Mouse (Mus musculus): ENCODE results near the gene Grin2c. TPM values are rescaled to one million over a fixed set of nuclear protein-coding genes. Genes with fewer than 3 reads are reported as not detected.

The Grin2c gene
- 14.8 and 16.5 TPM in 2 replicates for polyA plus RNA-seq (2012; rRNA removed)

DNA sequence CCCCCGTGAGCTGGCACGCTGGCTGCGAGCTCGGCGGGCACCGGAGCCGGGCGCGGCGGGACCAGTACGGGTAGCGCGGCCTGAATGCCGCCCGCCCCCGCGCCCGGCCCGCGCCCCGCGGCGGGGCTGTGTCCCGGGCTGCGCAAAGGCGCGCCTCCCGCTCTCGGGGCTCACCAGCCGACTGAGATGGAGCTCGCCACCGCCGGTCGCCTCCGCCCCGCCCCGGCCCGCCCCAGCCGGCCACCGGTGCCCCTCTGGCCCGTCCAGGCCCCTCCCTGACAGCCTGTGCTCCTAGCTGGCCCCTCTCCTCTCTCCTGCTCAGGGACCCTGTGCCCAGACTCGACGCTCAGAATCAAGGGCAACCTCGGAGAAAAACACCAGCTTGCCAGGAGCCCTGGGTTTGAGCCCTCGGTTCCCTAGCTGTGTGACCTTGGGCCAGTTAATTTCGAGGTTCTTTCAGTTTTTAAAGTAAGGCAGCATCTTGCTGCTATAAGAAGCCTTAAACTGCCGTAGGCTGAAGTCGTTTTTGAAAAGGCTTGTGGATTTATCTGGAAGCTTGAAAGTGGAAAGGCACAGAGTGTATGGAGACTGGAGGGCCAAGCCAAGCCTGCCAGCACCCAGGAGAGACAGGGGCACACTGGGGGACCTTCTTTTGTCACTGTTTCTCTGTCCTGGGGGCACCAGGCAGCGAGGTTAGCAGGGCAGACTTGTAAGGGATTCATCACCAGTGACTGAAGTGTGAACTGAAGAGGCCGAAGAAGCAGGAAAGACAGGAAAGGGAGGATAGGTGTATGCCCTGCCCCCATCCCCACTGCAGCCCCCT lies at the start of gene Grin2c:
Gene Grin2c, minus strand, starts transcription at position 183 of the 823 bp plus-strand sequence.

DNA sequence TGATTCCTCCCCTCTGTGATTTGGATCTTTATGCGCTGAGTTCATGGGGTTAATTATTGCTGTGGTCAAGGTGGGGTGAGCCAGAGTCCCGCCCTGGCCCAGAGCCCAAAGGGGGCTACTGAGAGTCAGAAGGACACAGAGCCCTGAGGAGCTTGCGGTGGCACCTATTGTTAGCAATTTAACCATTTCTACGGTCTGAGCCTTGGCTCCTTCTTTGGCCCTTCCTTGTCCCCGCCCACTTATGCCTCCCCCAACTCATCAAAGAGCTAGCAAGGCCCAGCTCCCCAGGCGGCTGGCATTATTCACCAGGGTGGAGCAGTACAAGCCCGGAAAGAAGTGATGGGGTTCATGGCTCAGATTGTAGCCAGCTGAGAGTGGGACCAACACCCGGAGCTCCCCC lies 39.8 kb upstream of the Grin2c start, which contains the start of gene Otop2:
Gene Otop2, plus strand, starts transcription at position 301 of the 400 bp plus-strand sequence.

DNA sequence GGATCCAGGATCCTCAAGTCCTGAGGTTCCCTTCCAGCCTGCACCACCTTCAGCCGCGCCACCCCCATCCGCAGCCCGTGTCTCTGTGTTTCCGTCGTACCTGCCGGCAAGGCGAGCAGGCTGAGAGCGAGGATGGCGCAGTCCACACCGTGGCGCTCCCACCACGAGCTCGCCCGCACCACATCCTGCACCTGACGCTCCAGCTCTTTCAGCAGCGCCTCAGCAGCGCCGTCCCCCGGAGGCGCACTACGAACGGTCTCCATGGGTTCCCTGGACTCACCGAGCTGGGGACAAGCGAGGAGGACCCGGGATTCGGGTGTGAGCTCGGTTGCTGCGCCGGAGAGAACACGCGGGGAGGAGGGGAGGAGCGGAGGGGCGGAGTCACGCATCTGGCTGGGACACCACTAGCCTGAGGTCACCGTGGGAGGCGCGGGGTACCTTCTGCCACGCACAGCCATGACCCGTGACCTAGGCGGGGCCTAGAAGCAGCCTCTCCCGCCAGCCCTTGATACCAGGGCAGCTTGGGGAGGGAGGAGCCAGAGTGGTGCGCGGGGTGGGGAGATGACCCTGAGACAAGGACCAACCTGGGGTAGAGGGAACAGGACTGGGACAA lies 30.3 kb upstream of the Grin2c start, which contains the start of gene Fads6:
Gene Fads6, minus strand, starts transcription at position 450 of the 613 bp plus-strand sequence.

DNA sequence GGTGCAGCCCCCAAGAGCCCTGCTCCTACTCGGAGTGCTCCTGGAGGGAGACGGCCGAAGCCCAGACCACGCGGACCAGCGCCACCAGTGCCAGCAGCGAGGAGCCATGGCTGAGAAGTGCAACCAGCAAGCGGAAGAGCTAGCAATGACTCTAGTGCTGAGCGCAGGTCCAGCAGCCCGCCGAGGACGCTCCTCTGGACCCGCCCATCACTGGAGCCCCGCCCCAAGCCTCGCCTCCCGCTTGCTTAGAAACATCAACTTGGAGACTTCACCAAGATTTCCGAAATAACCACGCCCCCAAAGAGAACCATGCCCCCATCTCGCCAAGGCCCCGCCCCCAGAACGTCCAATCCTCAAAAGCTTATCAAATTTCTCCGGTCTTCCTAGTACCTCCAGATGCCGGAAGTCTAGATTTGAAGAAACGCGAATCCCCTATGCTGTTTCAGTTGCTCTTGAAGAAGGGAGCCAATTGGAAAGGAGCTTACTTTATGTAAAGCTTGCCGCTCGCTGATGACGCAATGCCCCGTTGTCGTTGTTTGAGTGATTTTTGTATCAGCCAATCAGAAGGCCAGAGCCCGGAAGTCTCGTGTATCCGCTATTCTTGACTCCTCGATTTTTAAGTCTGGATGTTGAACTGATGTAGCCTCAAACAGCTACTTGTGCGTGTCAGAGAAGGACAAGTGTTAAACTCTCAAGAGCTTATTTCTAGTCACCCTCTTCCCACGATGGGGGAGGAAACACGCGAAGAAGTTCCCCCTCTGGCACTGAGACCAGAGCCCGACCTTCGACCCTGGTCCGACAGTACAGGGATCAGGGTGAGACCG lies 9.9 kb upstream of the Grin2c start, which contains the start of gene Fdxr:
Gene Fdxr, minus strand, starts transcription at position 271 of the 824 bp plus-strand sequence.

Other genes starting within 250 kb of the Grin2c start
- 1.4 and 1.7 TPM in 2 replicates for gene Cd300ld4, start 240.2 kb downstream of the Grin2c start, polyA plus RNA-seq (2012; rRNA removed)
- 0.68 and 1.7 TPM in 2 replicates for gene Cd300ld5, start 229.5 kb downstream of the Grin2c start, polyA plus RNA-seq (2012; rRNA removed)
- 12.6 and 13.7 TPM in 2 replicates for gene Cd300ld3, start 218.8 kb downstream of the Grin2c start, polyA plus RNA-seq (2012; rRNA removed)
- gene Cd300e, start 205.1 kb downstream of the Grin2c start, polyA plus RNA-seq (2012; rRNA removed): 0.25 and 0.31 TPM in 2 replicates
- 2.0 and 2.7 TPM in 2 replicates for gene Rab37, start 175.8 kb downstream of the Grin2c start, polyA plus RNA-seq (2012; rRNA removed)
- gene Cd300lf, start 133.3 kb downstream of the Grin2c start, polyA plus RNA-seq (2012; rRNA removed): 1.3 and 1.5 TPM in 2 replicates
- 62.3 and 69.3 TPM in 2 replicates for gene Slc9a3r1, start 103.9 kb downstream of the Grin2c start, polyA plus RNA-seq (2012; rRNA removed)
- gene Tmem104, start 79.8 kb downstream of the Grin2c start, polyA plus RNA-seq (2012; rRNA removed): 25.3 and 25.6 TPM in 2 replicates
- gene Nat9, start 79.4 kb downstream of the Grin2c start, polyA plus RNA-seq (2012; rRNA removed): 40.2 and 52.1 TPM in 2 replicates
- 341 and 408 TPM in 2 replicates for gene Fdxr, start 9.8 kb upstream of the Grin2c start, polyA plus RNA-seq (2012; rRNA removed)
- 45.9 and 48.3 TPM in 2 replicates for gene Fads6, start 30.4 kb upstream of the Grin2c start, polyA plus RNA-seq (2012; rRNA removed)
- 0.07 and 0.10 TPM in 2 replicates for gene Otop2, start 39.9 kb upstream of the Grin2c start, polyA plus RNA-seq (2012; rRNA removed)
- 9.8 and 10.6 TPM in 2 replicates for gene Ush1g, start 54.8 kb upstream of the Grin2c start, polyA plus RNA-seq (2012; rRNA removed)
- not detected in 2 replicates for gene Otop3, start 67.5 kb upstream of the Grin2c start, polyA plus RNA-seq (2012; rRNA removed)
- gene Hid1, start 100.5 kb upstream of the Grin2c start, polyA plus RNA-seq (2012; rRNA removed): 20.6 and 25.5 TPM in 2 replicates
- 38.3 and 39.4 TPM in 2 replicates for gene Cdr2l, start 114.7 kb upstream of the Grin2c start, polyA plus RNA-seq (2012; rRNA removed)
- gene Mrpl58, start 136.5 kb upstream of the Grin2c start, polyA plus RNA-seq (2012; rRNA removed): 82.6 and 93.1 TPM in 2 replicates
- 25.6 and 65.5 TPM in 2 replicates for gene Atp5h, start 152.7 kb upstream of the Grin2c start, polyA plus RNA-seq (2012; rRNA removed)
- gene Kctd2, start 152.9 kb upstream of the Grin2c start, polyA plus RNA-seq (2012; rRNA removed): 37.4 and 39.1 TPM in 2 replicates
- 0.94 and 1.3 TPM in 2 replicates for gene Trim80, start 173.3 kb upstream of the Grin2c start, polyA plus RNA-seq (2012; rRNA removed)
- 0.41 and 0.72 TPM in 2 replicates for gene Slc16a5, start 195.2 kb upstream of the Grin2c start, polyA plus RNA-seq (2012; rRNA removed)
- gene Armc7, start 208.4 kb upstream of the Grin2c start, polyA plus RNA-seq (2012; rRNA removed): 11.9 and 15.6 TPM in 2 replicates
- gene Nt5c, start 224.6 kb upstream of the Grin2c start, polyA plus RNA-seq (2012; rRNA removed): 67.3 and 81.9 TPM in 2 replicates
- 203 and 234 TPM in 2 replicates for gene Jpt1, start 247.1 kb upstream of the Grin2c start, polyA plus RNA-seq (2012; rRNA removed)

All from ovary, adult 2 months (tissue).